Mouse (Mus musculus) G1E (cell line): ENCODE results near the gene Mthfd2l.

Source experiments
- CTCF ChIP-seq: IDR thresholded peaks from 2 replicates; pipeline ENCODE4 v1.5.1; 2012; ENCODE audit warnings: low read depth, low read length, inconsistent platforms, mixed read lengths
- TAL1 ChIP-seq: conservative IDR thresholded peaks from 2 replicates; pipeline ENCODE4 v1.6.1; 2012; ENCODE audit warnings: low read depth, low read length, inconsistent platforms, mixed read lengths

GRCm38 (mm10) chr5:91035341-91035740, 104.4 kb downstream of the Mthfd2l start:
- no peak for TF ChIP-seq CTCF
- no peak for TF ChIP-seq TAL1
